Mouse (Mus musculus): Measurements from ENCODE around the gene Ryr3.
A peak's percentile ranks its signal among the peaks of the same experiment; 100 is the strongest.
"Not testable (repeated sequence)": the region's sequence is repeated elsewhere in the genome, so short reads cannot be mapped to it uniquely, and the experiment has no call there.

Ryr3 gene

DNA sequence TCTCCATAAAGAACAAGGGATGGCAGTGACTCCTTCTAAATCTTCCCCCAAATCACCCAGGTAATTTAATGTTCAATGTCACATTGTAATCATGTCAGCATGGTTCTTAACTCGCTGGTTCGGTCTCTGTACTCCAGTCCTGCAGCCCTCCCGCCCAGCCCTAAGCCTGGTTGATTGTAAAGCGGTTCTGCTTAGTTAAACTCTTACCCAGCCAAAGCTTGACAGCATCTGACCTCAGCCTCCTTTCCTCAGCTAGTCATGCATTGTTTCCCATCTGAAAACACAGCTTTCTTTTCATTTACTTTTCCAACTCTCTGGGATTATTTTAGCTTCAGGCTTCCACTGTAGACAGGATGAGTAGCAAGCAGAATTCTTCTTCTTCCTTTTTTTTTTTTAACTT, 121.7 kb downstream of the Ryr3 start:
- DNase-seq (ENCODE audit: low spot score), result no peak

DNA sequence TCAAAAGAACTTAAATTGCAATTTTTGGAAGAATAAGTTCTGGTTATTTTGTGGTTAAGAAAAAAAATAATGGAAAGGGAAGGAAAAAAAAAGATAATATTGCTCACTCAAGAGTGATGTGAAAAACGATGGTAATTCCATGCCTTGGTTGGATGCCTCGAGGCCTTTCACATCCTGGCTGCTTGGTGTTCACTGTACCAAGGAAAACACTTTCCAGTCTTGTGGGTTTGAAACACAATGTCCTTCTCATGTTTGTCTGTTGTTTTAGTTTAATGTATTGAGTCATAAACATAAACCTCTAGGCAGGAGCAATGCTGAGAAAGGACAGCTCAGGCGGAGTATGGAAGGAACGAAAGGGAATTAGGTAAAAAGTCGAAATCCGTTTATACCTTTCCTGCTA, 122.8 kb downstream of the Ryr3 start:
- no peak for DNase-seq (ENCODE audit: low spot score)

GRCm38 (mm10) chr2:113092756-113093155, 124.1 kb downstream of the Ryr3 start:
- no peak for DNase-seq (ENCODE audit: low spot score)

DNA sequence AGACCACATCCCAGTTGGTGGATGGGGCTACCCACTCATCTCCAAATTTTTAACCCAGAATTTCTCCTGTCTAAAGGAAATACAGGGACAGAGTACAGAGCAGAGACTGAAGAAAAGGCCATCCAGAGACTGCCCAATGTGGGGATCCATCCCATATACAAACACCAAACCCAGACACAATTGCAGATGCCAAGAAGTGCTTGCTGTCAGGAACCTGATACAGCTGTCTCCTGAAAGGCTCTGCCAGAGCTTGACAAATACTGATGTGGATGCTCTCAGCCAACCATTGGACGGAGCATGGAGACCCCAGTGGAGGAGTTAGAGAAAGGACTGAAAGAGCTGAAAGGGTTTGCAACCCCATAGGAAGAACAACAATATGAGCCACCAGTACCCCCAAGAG, 125.6 kb downstream of the Ryr3 start:
- not testable (repeated sequence) for DNase-seq (ENCODE audit: low spot score)

GRCm38 (mm10) chr2:113076396-113076795, 140.5 kb downstream of the Ryr3 start:
- no peak for DNase-seq (ENCODE audit: low spot score)

DNA sequence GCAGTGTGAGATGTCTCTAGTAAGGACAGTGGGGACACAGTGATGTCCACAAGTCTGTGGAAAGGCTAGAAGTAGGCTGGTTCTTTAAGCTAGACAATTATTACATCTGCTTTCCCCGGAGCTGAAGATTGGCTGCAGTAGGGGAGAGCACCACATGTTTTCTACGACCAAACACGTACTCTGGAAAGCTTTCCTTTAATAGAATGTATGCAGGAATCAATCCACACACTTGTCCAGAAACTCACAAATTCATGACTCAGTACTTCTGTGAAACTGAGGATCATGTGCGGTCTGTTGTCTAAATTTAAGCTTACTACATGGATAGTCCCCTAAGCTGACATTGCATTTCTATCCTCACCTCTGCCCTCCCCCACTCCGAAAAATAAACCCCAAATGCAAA, 157.5 kb downstream of the Ryr3 start:
- no peak for DNase-seq (ENCODE audit: low spot score)

- DNase-seq (ENCODE audit: low spot score), result peak; percentile 24
Measured at GRCm38 (mm10) chr2:113058914-113059313, 158.0 kb downstream of the Ryr3 start.

- DNase-seq (ENCODE audit: low spot score), result no peak
Measured at GRCm38 (mm10) chr2:113058116-113058515, 158.8 kb downstream of the Ryr3 start.

DNA sequence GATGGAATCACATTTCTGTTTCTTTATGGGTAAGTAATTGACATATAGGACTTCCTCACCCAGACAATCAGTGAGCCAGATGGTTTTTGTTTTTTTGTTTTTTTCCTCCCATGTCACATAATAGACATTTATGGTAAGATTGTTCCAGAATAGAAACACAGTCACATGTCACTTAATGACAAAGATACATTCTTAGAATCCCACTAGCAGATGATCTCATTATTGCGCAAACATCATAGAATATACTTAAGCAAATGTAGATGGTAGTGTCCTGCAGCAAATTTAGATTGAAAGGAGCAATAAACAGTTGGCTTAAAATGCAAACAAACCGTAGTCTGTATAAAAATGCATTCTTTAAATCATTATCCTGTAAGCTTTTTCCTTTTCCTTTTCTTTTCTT, 161.3 kb downstream of the Ryr3 start:
- DNase-seq (ENCODE audit: low spot score), result no peak

DNA sequence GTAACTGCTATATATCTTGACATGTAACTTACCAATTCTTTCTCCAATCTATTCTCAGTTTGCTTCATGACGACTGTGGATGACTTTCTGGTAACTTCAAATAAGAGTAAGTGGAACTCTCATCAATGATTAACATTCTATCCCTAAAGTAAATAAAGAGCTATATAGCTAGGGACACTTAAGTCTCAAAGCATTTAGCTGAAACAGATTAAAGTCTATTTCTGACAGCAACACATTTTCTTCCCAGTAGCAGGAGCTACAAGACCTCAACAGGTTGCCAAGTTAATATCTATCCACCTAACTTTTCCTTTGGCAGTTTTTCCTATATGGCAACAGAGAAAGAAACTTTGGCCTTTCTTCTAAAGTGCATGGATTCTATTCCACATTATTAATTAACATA, 167.1 kb downstream of the Ryr3 start:
- DNase-seq (ENCODE audit: low spot score), result no peak

DNA sequence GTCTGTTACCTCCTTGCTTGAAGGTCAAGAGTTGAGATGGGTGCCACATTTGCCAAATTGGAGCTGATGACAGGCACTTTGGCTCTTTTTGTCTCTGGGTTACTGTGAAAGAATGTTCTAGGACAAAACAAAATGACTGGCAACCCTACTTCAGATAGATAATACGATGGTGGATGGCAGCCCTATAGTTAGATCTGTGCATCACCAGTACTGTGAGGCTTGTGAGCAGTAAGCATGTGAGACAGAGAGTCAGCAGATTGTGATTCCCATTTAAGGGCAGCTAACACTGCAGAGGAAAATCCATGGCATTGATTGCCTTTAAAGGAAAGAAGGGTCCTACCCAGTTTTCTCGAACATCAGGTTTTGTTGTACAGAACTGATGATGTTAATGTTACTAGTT, 180.3 kb downstream of the Ryr3 start:
- DNase-seq (ENCODE audit: low spot score), result no peak

DNA sequence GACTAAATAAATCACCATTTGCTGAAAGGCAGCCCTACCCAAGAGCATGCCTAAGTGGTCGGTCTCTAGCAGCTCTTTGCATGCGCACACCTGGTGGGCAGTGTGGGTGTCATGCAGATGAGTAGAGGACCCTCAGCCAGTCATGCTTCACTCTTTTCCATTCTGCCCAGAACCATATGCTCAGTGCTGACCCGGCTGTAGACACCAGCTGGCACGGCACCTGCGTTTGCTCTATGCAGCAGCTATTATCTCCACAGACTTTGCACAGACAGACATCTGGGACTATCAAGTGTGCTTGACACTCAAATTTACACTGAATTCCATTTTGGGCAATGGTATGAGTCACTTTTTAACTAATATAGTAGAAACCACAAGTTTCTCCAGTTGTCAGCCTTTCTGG, 186.2 kb downstream of the Ryr3 start:
- no peak for DNase-seq (ENCODE audit: low spot score)

GRCm38 (mm10) chr2:113019896-113020295, 197.0 kb downstream of the Ryr3 start:
- no peak for DNase-seq (ENCODE audit: low spot score)

- no peak for DNase-seq (ENCODE audit: low spot score)
Measured at GRCm38 (mm10) chr2:113018278-113018677, 198.6 kb downstream of the Ryr3 start.

GRCm38 (mm10) chr2:113016236-113016635, 200.7 kb downstream of the Ryr3 start:
- DNase-seq (ENCODE audit: low spot score), result no peak

- no peak for DNase-seq (ENCODE audit: low spot score)
Measured at GRCm38 (mm10) chr2:113008961-113009740, 207.7 kb downstream of the Ryr3 start.

- no peak for DNase-seq (ENCODE audit: low spot score)
Measured at GRCm38 (mm10) chr2:112998498-112998897, 218.4 kb downstream of the Ryr3 start.

- DNase-seq (ENCODE audit: low spot score), result no peak
Measured at GRCm38 (mm10) chr2:112982908-112983510, 233.9 kb downstream of the Ryr3 start.

GRCm38 (mm10) chr2:112966807-112967625, 249.9 kb downstream of the Ryr3 start:
- DNase-seq (ENCODE audit: low spot score), result no peak

DNA sequence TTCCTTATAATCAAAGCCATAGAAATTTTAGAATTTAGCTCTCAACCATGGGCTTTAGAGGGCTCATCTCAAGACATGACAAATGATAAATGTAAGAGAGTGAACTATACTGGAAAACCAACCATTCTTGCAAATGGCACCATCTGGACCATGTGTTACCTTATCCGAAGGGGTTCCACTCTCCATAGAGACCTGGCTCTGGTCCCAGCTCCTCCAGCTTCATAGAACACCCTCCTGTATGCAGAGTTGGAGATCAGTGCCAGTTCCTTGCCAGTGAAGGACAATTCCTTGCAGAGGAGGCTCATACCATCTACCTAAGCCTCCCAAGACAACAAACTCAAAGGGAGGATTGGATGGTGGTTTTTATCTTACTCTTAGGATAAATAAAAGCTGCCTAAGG, 268.0 kb downstream of the Ryr3 start:
- DNase-seq (ENCODE audit: low spot score), result no peak

GRCm38 (mm10) chr2:112931776-112932175, 285.1 kb downstream of the Ryr3 start:
- no peak for DNase-seq (ENCODE audit: low spot score)

- no peak for DNase-seq (ENCODE audit: low spot score)
Measured at GRCm38 (mm10) chr2:112913796-112914195, 303.1 kb downstream of the Ryr3 start.

DNA sequence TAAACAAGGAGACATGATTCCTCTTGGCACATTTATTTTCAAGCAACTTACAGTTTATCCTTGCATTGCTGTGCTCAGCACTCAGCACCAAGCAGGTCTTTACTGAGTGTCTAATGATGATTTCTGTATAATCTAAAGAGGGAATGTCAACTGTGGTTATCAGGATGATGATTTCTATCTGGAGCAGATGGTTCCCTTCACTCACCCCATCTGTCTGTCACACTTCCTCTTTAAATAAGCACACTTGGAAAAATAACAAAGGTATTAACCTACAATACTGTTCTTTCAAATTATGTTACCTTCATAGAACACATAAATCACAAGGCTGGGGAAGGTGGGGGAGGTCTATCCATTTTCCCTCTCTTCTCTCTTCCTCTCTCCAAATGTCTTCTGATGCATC, 304.3 kb downstream of the Ryr3 start:
- no peak for DNase-seq (ENCODE audit: low spot score)
